Mouse (Mus musculus): ENCODE data around the gene Hyal2. TPM values are rescaled to one million over a fixed set of nuclear protein-coding genes. Genes with fewer than 3 reads are reported as not detected.

The Hyal2 gene
- polyA plus RNA-seq, 1 experiment = 4.1 TPM

DNA sequence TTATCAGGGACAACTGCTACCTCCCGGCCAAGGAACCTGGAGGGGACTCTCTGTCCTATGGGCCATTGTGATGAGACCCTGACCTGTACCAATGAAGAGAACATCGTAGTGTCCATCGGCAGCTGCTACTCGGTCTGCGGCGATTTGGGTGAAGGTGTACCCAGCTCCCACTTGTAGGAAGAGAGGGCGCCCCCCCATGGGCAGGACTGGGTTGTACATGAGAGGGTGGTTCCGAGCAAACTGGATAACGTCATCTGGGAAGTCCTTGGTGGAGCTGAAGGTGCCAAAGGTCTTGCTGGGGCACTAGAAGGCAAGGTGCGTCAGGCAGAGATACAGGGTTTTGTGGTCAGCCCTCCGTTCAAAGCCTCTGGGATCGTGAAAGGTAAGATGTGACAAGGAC lies 33.0 kb downstream of the Hyal2 start:
- TF ChIP-seq GATA1 (IDR thresholded peaks at IDR 0.05; ENCODE audit: low read length) (no peak), TAL1 (IDR thresholded peaks at IDR 0.05; ENCODE audit: low read length) (no peak)
- Histone ChIP-seq H3K36me3 (ENCODE audit: control insufficient read depth) (peaks cover 5% of the 10 kb centered on the region), H3K4me1 (ENCODE audit: control insufficient read depth) (peaks cover 55% of the 10 kb centered on the region), H3K9me3 (ENCODE audit: control insufficient read depth, low read length) (no peaks in the 10 kb centered on the region), H3K27me3 (ENCODE audit: control insufficient read depth) (peaks cover 49% of the 10 kb centered on the region), H3K4me3 (replicated peaks) (no peak overlapping the region)

DNA sequence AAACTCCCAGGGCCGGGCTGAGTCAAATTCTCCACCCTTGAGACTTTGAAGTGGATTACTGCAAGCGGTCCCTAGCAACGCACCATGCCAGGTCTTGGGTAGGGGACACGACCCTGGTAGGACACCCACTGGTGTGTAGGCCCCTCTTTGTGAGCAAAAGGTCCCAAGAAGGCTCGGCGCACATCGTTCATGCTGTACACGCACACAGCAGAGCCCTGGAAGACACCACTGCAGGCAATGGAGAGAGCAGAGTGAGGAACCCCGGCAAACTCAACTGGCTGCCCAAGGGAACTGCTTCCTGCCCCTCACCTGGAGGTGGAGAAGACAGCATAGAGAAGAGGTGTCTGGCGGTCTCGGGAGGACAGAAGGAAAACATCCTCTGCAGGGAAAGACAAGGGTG lies 33.5 kb downstream of the Hyal2 start:
- no peaks in the 10 kb centered on the region for H3K9me3 ChIP-seq (ENCODE audit: control insufficient read depth, low read length)
- TF ChIP-seq GATA1 (IDR thresholded peaks at IDR 0.05; ENCODE audit: low read length) (no peak), TAL1 (IDR thresholded peaks at IDR 0.05; ENCODE audit: low read length) (no peak)
- H3K27me3 ChIP-seq (ENCODE audit: control insufficient read depth) = peaks cover 49% of the 10 kb centered on the region
- peaks cover 51% of the 10 kb centered on the region for H3K4me1 ChIP-seq (ENCODE audit: control insufficient read depth)
- H3K4me3 ChIP-seq (replicated peaks) = no peak overlapping the region
- no peaks in the 10 kb centered on the region; the same call in 1 of the 2 replicates for H3K36me3 ChIP-seq (ENCODE audit: control insufficient read depth)

DNA sequence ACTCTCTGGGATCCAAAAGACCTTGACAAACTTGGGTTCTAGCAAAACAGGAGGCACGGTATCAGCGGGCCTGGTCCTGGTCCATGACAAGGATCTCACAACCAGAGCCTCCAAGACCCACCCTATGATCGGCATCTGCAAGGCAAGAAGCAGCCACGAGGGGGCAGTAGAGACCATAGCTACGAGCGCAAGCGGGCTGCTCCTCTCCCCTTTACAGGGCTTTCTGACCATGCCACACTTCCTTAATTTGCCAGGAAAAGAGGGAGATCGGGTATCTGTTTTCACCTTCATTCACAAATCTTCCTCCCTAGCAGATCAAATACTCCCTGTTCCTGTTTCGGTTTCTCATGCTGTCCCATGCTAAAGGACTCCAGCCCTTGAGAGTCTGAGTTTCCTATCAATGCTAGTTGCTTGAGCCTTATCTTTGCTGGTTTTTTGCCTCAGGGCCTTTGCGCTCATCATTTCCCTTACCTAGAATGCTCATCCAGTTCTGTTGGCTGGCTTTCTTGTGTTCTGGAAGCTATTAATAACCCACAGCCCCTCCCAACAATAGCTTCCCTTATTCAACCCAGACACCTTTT lies 34.4 kb downstream of the Hyal2 start:
- Histone ChIP-seq H3K27me3 (ENCODE audit: control insufficient read depth) (peaks cover 51% of the 10 kb centered on the region), H3K4me1 (ENCODE audit: control insufficient read depth) (peaks cover 52% of the 10 kb centered on the region), H3K4me3 (replicated peaks) (peak overlapping the region; percentile 39)

DNA sequence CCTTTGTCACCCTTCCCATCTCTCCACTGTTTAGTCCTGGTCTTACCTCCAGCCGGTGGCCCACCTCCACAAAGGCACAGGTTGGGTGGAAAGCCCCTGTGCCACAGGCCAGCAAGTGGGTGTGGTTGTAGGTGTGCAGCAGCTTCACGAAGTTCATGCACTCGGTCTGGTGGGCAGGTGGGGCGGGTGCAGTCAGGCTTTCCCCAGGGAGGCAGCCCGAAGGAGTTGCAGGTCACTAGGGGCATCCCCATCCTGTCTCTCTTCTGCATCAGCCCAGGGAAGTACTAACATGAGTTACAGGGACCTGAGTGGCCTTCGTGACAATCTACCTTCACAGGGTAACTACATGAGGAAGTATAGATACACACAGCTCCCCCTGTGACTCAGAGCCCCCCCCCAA lies 35.5 kb downstream of the Hyal2 start:
- Histone ChIP-seq H3K36me3 (ENCODE audit: control insufficient read depth) (no peaks in the 10 kb centered on the region), H3K9me3 (ENCODE audit: control insufficient read depth, low read length) (no peaks in the 10 kb centered on the region), H3K4me3 (replicated peaks) (no peak overlapping the region), H3K27me3 (ENCODE audit: control insufficient read depth) (peaks cover 49% of the 10 kb centered on the region), H3K4me1 (ENCODE audit: control insufficient read depth) (peaks cover 58% of the 10 kb centered on the region)
- TF ChIP-seq GATA1 (IDR thresholded peaks at IDR 0.05; ENCODE audit: low read length) = no peak
- TF ChIP-seq TAL1 (IDR thresholded peaks at IDR 0.05; ENCODE audit: low read length) = no peak

More for the DNA sequence above, 34.4 kb downstream of the Hyal2 start:
- Histone ChIP-seq H3K36me3 (ENCODE audit: control insufficient read depth) (no peaks in the 10 kb centered on the region), H3K9me3 (ENCODE audit: control insufficient read depth, low read length) (no peaks in the 10 kb centered on the region)
- TF ChIP-seq TAL1 (IDR thresholded peaks at IDR 0.05; ENCODE audit: low read length) (no peak), GATA1 (IDR thresholded peaks at IDR 0.05; ENCODE audit: low read length) (peak; percentile 30; the same call in 1 of the 2 replicates)

DNA sequence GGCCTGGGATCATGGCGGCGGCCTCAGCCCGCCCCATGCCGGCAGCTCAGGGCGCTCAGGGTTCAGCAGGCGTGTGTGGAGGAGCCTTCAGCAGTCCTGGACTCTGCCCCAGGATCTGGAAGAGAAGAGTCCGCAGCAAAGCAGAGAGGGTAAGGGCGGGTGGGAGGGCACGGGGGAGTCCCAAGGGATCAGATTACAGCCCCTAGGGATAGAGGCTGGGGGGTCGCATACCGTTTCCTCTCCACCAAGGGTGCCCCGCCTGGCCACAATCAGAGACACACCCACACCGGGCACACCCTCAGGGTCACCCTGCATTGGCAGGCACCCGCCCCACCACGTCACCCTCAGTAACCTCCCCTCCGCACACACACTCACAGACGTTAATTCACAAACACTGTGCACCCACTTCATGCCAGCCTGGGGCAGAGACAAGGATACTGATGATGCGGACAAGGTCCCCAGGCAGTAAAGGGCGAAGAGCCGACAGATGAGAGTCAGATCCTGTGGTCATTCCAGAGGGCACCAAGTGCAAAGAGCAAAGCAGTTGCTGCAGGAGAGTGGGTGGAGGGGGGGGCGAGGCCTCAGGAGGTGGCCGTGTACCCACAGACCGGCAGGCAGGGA lies 37.4 kb downstream of the Hyal2 start:
- peaks cover 30% of the 10 kb centered on the region for H3K27me3 ChIP-seq (ENCODE audit: control insufficient read depth)
- no peaks in the 10 kb centered on the region for H3K36me3 ChIP-seq (ENCODE audit: control insufficient read depth)
- TF ChIP-seq GATA1 (IDR thresholded peaks at IDR 0.05; ENCODE audit: low read length) (no peak), TAL1 (IDR thresholded peaks at IDR 0.05; ENCODE audit: low read length) (no peak)

DNA sequence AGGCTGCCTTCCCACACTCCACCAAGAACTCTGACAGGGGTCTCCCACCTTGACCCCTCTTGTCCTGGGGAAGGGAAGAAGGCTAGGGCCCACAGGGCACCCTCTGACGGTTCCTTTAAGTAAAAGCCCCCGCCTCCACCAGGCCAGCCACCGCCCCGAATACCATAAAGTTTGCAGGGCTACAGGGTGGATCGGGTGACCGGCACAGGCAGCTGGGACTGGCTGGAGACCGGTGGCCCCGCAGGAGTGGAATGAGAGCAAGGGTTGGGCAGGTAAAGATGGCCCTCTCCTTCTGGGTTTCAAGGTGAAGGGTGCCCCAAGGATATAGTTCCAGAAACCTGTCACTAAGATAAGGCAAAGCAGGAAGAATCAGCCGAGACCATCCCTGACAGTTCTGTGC lies 38.8 kb downstream of the Hyal2 start:
- H3K36me3 ChIP-seq (ENCODE audit: control insufficient read depth) = no peaks in the 10 kb centered on the region
- TF ChIP-seq GATA1 (IDR thresholded peaks at IDR 0.05; ENCODE audit: low read length) (no peak), TAL1 (IDR thresholded peaks at IDR 0.05; ENCODE audit: low read length) (no peak)
- H3K4me1 ChIP-seq (ENCODE audit: control insufficient read depth) = peaks cover 52% of the 10 kb centered on the region
- no peak overlapping the region for H3K4me3 ChIP-seq (replicated peaks)
- peaks cover 18% of the 10 kb centered on the region for H3K27me3 ChIP-seq (ENCODE audit: control insufficient read depth)
- H3K9me3 ChIP-seq (ENCODE audit: control insufficient read depth, low read length) = no peaks in the 10 kb centered on the region

More for the DNA sequence above, 37.4 kb downstream of the Hyal2 start:
- Histone ChIP-seq H3K4me1 (ENCODE audit: control insufficient read depth) (peaks cover 56% of the 10 kb centered on the region), H3K4me3 (replicated peaks) (no peak overlapping the region), H3K9me3 (ENCODE audit: control insufficient read depth, low read length) (no peaks in the 10 kb centered on the region)

DNA sequence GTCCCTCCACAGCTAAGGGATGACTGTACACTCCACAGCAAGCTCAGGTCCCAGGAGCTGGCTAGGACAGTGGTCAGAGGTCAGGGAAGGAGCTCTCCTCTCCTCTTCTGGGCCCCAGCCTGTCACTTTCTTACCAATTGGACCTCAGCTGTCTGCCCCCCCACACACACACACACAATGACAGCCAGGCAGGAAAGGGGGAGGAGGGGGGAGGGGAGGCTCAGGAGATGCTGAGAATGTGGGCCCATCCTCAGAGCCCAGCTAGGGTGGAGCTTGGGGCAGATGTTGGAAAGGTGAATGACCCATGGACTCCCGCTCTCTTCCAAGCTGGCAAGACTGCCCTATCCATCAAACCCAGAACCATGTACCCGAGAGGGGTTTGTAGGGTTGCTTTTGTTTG lies 39.3 kb downstream of the Hyal2 start:
- Histone ChIP-seq H3K9me3 (ENCODE audit: control insufficient read depth, low read length) (no peaks in the 10 kb centered on the region), H3K4me3 (replicated peaks) (no peak overlapping the region), H3K4me1 (ENCODE audit: control insufficient read depth) (peaks cover 52% of the 10 kb centered on the region), H3K27me3 (ENCODE audit: control insufficient read depth) (peaks cover 18% of the 10 kb centered on the region), H3K36me3 (ENCODE audit: control insufficient read depth) (no peaks in the 10 kb centered on the region)
- TF ChIP-seq GATA1 (IDR thresholded peaks at IDR 0.05; ENCODE audit: low read length) (no peak), TAL1 (IDR thresholded peaks at IDR 0.05; ENCODE audit: low read length) (no peak)

DNA sequence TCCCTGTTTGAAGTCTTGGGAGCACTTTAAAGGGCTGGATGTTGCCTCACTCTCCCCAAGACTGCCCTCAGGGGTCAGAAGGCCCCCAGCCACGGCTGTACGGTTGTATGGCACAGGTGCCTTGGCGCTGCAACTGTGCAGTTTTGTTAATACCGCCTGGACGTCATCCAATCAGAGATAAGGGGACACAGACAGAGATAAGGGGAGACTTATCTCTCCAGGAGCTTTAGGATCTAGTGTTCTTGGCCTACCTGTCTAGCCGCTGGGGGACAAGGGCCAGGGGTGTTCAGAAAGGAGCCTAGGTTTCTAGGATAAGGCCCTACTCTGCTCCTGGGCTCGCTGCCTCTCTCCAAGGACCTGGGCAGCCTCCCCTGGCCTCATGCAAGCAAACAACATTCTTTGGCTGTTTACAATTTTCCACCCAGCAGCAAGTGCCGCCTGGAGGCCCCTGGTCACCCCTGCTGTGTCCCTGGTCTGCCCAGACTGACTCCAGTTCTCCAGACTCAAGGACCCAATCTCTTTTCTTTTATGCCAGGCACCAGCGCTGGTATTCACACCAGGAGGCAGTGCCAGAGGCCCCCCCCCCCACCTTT lies 40.0 kb downstream of the Hyal2 start:
- peaks cover 49% of the 10 kb centered on the region for H3K4me1 ChIP-seq (ENCODE audit: control insufficient read depth)
- H3K27me3 ChIP-seq (ENCODE audit: control insufficient read depth) = peaks cover 18% of the 10 kb centered on the region
- H3K4me3 ChIP-seq (replicated peaks) = no peak overlapping the region
- TF ChIP-seq TAL1 (IDR thresholded peaks at IDR 0.05; ENCODE audit: low read length) = no peak
- TF ChIP-seq GATA1 (IDR thresholded peaks at IDR 0.05; ENCODE audit: low read length) = no peak
- H3K36me3 ChIP-seq (ENCODE audit: control insufficient read depth) = no peaks in the 10 kb centered on the region
- H3K9me3 ChIP-seq (ENCODE audit: control insufficient read depth, low read length) = no peaks in the 10 kb centered on the region

DNA sequence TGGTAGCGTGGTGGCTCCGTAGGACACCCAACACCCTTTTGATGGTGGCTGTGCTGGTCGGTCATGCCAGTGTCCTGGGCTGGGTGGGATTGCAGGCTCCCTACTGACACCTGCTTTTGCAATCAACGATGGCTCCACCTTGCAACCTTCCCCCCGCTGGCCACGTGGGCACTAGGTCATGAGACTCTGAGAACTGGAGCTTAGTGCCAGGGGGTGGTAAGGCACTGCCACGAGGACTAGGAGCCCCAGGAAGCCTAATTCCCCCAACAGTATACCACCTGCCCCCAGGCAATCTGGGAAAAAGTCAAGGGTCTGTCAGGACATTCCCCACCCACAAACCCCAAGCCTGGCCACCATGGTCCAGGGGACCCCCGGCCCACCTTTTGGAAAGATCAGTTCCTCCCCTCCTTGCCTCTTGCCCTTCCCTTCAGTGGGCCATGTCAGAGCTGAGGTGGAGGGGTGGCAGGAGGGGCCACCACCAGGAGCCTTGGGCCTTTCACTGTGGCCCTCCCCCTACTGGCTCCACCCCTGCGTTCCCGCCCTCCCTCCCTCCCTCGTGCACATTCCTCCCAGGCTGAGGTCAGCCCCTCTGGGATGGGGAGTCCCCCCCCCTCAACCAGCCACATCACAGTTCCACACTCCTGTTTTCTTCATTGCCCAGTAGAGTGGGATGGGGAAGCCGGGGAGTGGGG lies 41.1 kb downstream of the Hyal2 start, which contains the start of gene Sema3b:
Gene Sema3b, minus strand, starts transcription at position 489 of the 692 bp plus-strand sequence.
- Histone ChIP-seq H3K36me3 (ENCODE audit: control insufficient read depth) (peaks cover 2% of the 10 kb centered on the region), H3K27me3 (ENCODE audit: control insufficient read depth) (peaks cover 14% of the 10 kb centered on the region), H3K9me3 (ENCODE audit: control insufficient read depth, low read length) (no peaks in the 10 kb centered on the region), H3K4me1 (ENCODE audit: control insufficient read depth) (peaks cover 55% of the 10 kb centered on the region), H3K4me3 (replicated peaks) (no peak within 1 kb of the TSS)
- TF ChIP-seq GATA1 (IDR thresholded peaks at IDR 0.05; ENCODE audit: low read length) = no peak
